Mouse (Mus musculus) left cerebral cortex, postnatal 4 days (tissue): ENCODE results near the gene Tigar. TPM values are rescaled to one million over a fixed set of nuclear protein-coding genes. Genes with fewer than 3 reads are reported as not detected.

Experiments used
- DNase-seq: peaks from one replicate; pipeline ENCODE4 v3.0.0-alpha.2; 2022
- intact Hi-C: fragments of 180-260 bp; cut with DNase I; formaldehyde crosslinking; loops from one replicate; pipeline ENCODE4 v1.15.1; 2025
- total RNA-seq, 2 experiments: library from RNA; stranded (reverse); gene quantifications; 2 replicates each; pipeline ENCODE4 v1.2.3; 2021

Gene Tigar
- total RNA-seq, 2 experiments from 2014 or later, result 16.4 to 18.6 TPM

DNA sequence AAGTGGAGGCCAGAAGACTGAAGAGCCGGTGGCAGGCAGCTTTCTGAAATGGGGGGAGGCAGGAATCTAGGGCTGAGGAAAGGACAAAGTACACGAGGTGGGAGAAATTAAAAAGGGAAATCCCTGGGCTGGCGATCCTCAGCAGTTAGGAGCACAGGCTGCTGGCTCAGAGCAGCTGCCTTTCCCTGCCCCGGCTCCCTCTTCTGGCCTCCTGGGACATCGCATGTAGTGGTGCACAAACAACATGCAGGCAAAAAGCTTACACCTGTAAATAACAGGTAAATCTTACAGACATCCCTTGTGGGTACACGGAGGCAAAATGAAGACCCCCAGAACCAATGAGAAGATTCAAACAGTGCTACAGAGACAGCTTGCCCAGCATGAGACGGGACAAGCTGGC lies 14.8 kb downstream of the Tigar start:
- intact Hi-C loops, result no loop called here
- peak; percentile 16 for DNase-seq

DNA sequence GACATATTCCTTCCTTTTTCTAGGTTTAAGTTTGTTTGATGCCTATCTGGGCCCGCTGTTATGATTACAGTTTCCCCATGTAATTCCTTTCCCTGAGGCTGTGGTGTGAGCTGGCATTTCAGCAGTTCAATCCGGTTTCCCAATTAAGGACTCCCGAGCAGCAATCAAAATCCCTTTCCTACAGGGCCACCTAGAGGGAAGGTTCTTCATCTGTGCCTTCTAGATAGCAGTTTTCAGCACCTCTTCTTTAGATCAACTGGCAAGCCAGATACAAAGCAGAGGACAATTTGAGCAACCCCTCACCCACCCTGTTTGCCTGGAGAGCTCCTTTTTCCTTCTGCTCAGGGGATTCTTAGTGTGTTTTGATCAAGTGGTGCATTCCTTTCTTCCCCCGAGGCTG lies 22.6 kb downstream of the Tigar start:
- intact Hi-C loops, result loop anchor here (5.0 kb wide), 1 partner anchor 139 kb away; no protein-coding TSS in a partner anchor
- DNase-seq, result peak; percentile 50

DNA sequence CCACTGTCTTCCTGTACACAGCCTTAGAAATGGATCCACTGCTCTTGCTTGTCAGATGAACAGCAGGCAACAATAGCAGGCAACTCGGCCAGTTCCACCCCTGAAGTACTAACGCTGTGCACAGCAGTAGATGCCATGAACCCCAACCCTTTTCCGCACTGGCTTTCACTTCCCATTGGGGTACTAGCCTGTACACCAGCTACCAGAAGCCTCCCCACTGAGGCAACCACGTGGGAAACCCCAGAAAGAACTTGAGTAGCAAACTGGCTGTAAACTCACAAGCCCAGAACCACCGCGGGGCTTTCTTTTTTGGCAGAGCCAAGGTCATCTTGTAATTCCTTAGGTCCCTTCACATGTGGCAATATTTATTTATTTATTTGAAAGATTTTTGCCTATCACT lies 27.5 kb downstream of the Tigar start:
- intact Hi-C loops, result loop anchor here (5.0 kb wide), 1 partner anchor 125 kb away; no protein-coding TSS in a partner anchor
- no peak for DNase-seq

GRCm38 (mm10) chr6:127079867-127080731 lies 29.3 kb downstream of the Tigar start:
- intact Hi-C loops, result loop anchor here (5.0 kb wide), 1 partner anchor 123 kb away; no protein-coding TSS in a partner anchor
- peak; percentile 83 for DNase-seq

GRCm38 (mm10) chr6:127072817-127073216 lies 36.5 kb downstream of the Tigar start, which contains the start of gene Fgf23:
TSS of gene Fgf23 (plus strand) at chr6:127072902.
- intact Hi-C loops, result no loop called here
- no peak for DNase-seq

DNA sequence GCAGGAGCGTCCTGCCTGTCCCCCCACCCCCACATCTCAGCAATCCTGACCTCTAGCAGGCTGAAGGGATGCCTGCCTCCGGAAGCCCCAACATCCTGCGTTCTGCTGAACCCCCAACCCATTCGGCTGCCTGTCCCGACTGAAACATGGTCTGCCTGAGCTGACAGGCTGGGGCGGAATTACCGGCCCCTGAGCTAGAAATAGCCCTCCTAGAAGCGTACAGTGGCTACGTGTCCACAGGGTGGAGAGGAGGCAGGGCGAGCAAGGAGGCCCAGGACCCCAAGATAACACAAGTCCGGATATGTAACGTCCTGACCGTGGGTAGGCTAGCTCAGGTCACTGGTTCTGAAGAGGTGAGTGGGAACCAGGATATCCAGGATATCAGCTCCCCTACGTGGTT lies 44.5 kb downstream of the Tigar start:
- intact Hi-C loops, result loop anchor here (10.0 kb wide), 1 partner anchor 570 kb away; no protein-coding TSS in a partner anchor

DNA sequence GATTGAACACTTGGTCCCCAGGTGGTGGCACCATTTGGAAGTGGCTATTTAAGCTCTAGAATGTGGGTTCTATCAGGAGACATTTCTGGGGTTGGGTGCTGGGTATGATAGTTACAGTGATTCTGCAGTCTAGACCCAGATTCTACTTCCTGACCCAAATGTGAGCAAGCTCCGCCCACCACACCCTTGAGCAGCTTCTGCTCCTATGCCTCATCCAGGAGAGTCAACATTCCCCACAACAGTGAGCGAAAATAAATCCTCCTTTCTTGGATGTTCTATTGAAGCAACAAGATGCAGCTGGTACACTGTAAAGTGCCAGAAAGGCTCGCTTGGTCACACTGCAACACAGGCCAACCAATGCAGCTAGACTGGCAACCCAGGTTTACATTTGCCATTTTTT lies 45.4 kb downstream of the Tigar start:
- intact Hi-C loops, result loop anchor here (10.0 kb wide), 1 partner anchor 569 kb away; no protein-coding TSS in a partner anchor
- no peak for DNase-seq

More for the DNA sequence above, 44.5 kb downstream of the Tigar start:
- DNase-seq, result no peak

- intact Hi-C loops, result loop anchor here (10.0 kb wide), 1 partner anchor 565 kb away; no protein-coding TSS in a partner anchor
- DNase-seq, result no peak
Measured at GRCm38 (mm10) chr6:127059975-127060374, 49.4 kb downstream of the Tigar start.

- intact Hi-C loops, result no loop called here
- DNase-seq, result no peak
Measured at GRCm38 (mm10) chr6:127056990-127057588, 52.3 kb downstream of the Tigar start.

- intact Hi-C loops, result no loop called here
- DNase-seq, result no peak
Measured at GRCm38 (mm10) chr6:127050847-127051246, 58.5 kb downstream of the Tigar start.

GRCm38 (mm10) chr6:127044909-127045308 lies 64.4 kb downstream of the Tigar start:
- peak; percentile 69 for DNase-seq
- intact Hi-C loops, result no loop called here

Other genes with a start within 250 kb of the Tigar start
- not detected for gene Dyrk4, start 187.7 kb downstream of the Tigar start, total RNA-seq
- gene Rad51ap1, start 170.0 kb downstream of the Tigar start, total RNA-seq, result 1 to 10 TPM; 6.8 to 8.1 TPM
- 10 to 100 TPM; 44.1 to 55.6 TPM for gene D6Wsu163e, start 169.6 kb downstream of the Tigar start, total RNA-seq
- gene Fgf6, start 94.0 kb downstream of the Tigar start, total RNA-seq, result not detected
- under 1 TPM; 0.38 to 0.54 TPM for gene Fgf23, start 36.7 kb downstream of the Tigar start, total RNA-seq
- 100 to 1,000 TPM; 139 to 147 TPM for gene Ccnd2, start 42.6 kb upstream of the Tigar start, total RNA-seq